Mouse (Mus musculus) heart, embryonic 15.5 days (tissue): ENCODE data around the gene A230072I06Rik. TPM values are rescaled to one million over a fixed set of nuclear protein-coding genes. Genes with fewer than 3 reads are reported as not detected.

Experiments used
- ATAC-seq: fragments of 200-750 bp; cut with Nextera tagmentation; replicated peaks from 2 replicates; pipeline ENCODE4 v1.8.0; 2017; ENCODE audit warnings: low read depth, moderate TSS enrichment; ENCODE audit not compliant: insufficient number of reproducible peaks, insufficient read depth, low FRiP score
- H3K27ac ChIP-seq: fragments of 300-500 bp; sonication (generic); 2 replicates; pipeline ENCODE4 v1.5.1; 2015; ENCODE audit warnings: mild to moderate bottlenecking, inconsistent platforms
- H3K27me3 ChIP-seq: fragments of 300-500 bp; sonication (generic); 2 replicates; pipeline ENCODE4 v1.6.1; 2015; ENCODE audit warnings: inconsistent platforms
- H3K36me3 ChIP-seq: fragments of 300-500 bp; sonication (generic); 2 replicates; pipeline ENCODE4 v1.6.1; 2015; ENCODE audit warnings: mild to moderate bottlenecking, inconsistent platforms
- H3K4me1 ChIP-seq: fragments of 300-500 bp; sonication (generic); replicated peaks from 2 replicates; pipeline ENCODE4 v1.6.1; 2015; ENCODE audit warnings: inconsistent platforms
- H3K4me2 ChIP-seq: fragments of 300-500 bp; sonication (generic); 2 replicates; pipeline ENCODE4 v1.6.1; 2015; ENCODE audit warnings: inconsistent platforms, mild to moderate bottlenecking, moderate library complexity
- H3K4me3 ChIP-seq: fragments of 300-500 bp; sonication (generic); 2 replicates; pipeline ENCODE4 v1.5.1; 2015; ENCODE audit warnings: mild to moderate bottlenecking, inconsistent platforms
- H3K9ac ChIP-seq: fragments of 300-500 bp; sonication (generic); 2 replicates; pipeline ENCODE4 v1.6.1; 2015; ENCODE audit warnings: mild to moderate bottlenecking, inconsistent platforms
- H3K9me3 ChIP-seq: fragments of 300-500 bp; sonication (generic); replicated peaks from 2 replicates; pipeline ENCODE4 v1.6.1; 2016; ENCODE audit warnings: inconsistent platforms
- WGBS: fragments of 180-500 bp; shearing (Covaris S2); methylation state at CpG from one replicate; pipeline ENCODE4 v1.1.7; 2015; ENCODE audit warnings: mixed read lengths; 5-methylcytosine and 5-hydroxymethylcytosine counted together
- polyA plus RNA-seq: library from polyadenylated mRNA; unstranded; fragments of >200 nt; fragmentation: Nextera tagmentation; extraction: Ambion mirVana; gene quantifications from 2 replicates; pipeline ENCODE4 v1.2.1, GENCODE M21; 2015

The A230072I06Rik gene
- polyA plus RNA-seq, 1 experiment from 2014 or later = not detected

DNA sequence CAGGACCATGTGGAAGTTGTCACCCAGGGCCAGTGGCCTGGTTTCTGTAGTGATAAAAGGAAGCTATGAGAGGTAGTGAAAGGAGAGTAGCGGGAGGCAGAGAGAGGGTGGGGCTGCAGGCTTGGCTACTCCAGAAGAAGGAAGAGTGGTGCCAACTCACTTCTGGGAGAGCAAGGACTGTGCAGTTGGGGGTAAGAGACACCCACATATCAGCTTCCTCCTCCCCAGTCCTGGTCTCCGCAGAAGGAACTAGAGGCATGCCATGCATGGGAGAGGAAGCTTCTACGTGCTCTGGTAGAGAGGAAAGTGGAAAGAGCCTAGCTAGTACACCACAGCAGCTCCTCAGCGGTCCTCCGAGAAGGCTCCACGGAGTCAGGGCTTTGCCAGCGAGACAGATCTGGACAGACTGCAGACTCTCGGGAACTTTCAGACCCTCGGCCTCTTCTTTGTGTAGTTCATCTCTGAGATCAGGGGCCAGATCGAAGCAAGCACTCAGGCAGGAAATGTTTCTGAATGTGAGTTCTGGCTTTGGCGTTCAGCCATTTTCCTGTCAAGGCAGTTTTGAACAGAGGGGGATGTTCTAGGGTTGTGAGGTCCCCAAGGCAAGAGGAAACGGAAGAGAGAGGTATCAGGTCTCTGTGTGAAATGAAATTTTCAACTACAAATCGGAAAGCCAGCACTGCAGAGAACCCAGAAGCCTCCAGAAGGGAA is 1.0 kb downstream of the A230072I06Rik start:
- 45% methylated on average over 13 of the region's 13 CpGs for WGBS
- Histone ChIP-seq H3K27me3 (peaks cover 3% of the 10 kb centered on the region; the same call in 1 of the 2 replicates), H3K4me1 (peaks cover 15% of the 10 kb centered on the region), H3K27ac (0 out of 2 replicates have a peak overlapping the region, but pooled peaks have one; percentile 17), H3K4me3 (no peak overlapping the region), H3K4me2 (peak overlapping the region; percentile 8; the same call in 1 of the 2 replicates), H3K36me3 (no peaks in the 10 kb centered on the region), H3K9ac (no peak overlapping the region), H3K9me3 (no peaks in the 10 kb centered on the region)
- ATAC-seq = no peak

- Histone ChIP-seq H3K4me2 (no peak overlapping the region), H3K9ac (no peak overlapping the region), H3K36me3 (no peaks in the 10 kb centered on the region), H3K4me3 (no peak overlapping the region), H3K9me3 (no peaks in the 10 kb centered on the region), H3K4me1 (peaks cover 15% of the 10 kb centered on the region), H3K27ac (no peak overlapping the region), H3K27me3 (peaks cover 3% of the 10 kb centered on the region; the same call in 1 of the 2 replicates)
- ATAC-seq = no peak
- WGBS = 74% methylated on average over 22 of the region's 22 CpGs
These were observed 3.5 kb downstream of the A230072I06Rik start for GRCm38 (mm10) chr8:12282128-12282527.

GRCm38 (mm10) chr8:12290551-12290950 is 11.9 kb downstream of the A230072I06Rik start:
- Histone ChIP-seq H3K27me3 (peaks cover 3% of the 10 kb centered on the region; the same call in 1 of the 2 replicates), H3K9ac (no peak overlapping the region), H3K9me3 (no peaks in the 10 kb centered on the region), H3K4me1 (no peaks in the 10 kb centered on the region), H3K27ac (no peak overlapping the region), H3K36me3 (no peaks in the 10 kb centered on the region), H3K4me3 (no peak overlapping the region), H3K4me2 (no peak overlapping the region)
- ATAC-seq = no peak

DNA sequence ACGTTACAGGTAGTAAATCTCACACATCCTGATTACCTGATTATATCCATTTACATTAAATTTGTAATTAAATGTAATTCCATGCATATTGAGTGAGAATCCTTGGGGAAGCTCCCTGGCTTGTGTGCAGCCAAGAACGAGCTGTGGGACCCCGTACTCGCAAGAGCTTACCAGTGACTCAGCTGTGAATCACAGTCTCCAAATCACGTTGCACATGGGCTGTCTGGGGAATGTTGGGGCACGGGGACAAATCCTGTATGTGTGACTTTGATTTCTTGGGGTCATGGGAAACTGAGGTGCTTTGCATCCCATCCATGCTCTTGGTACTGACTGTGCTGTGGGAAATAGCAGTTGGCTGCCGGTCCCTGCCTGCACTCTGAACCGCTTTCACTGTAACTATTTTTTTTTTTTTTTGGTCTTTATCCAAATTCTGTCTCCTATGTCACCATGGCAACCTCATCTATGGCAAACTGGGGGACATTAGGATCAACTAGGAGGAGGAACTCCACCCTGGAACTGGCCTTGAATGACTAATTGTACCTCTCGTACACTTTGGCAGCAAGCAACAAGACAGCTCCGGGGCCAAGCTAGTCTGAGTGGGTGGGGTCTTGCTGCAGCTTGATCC is 19.8 kb downstream of the A230072I06Rik start:
- Histone ChIP-seq H3K9me3 (no peaks in the 10 kb centered on the region), H3K4me2 (no peak overlapping the region), H3K27me3 (peaks cover 8% of the 10 kb centered on the region; the same call in 1 of the 2 replicates), H3K27ac (no peak overlapping the region), H3K36me3 (no peaks in the 10 kb centered on the region), H3K4me3 (no peak overlapping the region), H3K4me1 (no peaks in the 10 kb centered on the region), H3K9ac (no peak overlapping the region)
- 69% methylated on average over 10 of the region's 10 CpGs for WGBS
- ATAC-seq = no peak

GRCm38 (mm10) chr8:12301998-12302397 is 23.4 kb downstream of the A230072I06Rik start:
- H3K9ac ChIP-seq = no peak overlapping the region
- no peaks in the 10 kb centered on the region for H3K4me1 ChIP-seq
- no peaks in the 10 kb centered on the region for H3K36me3 ChIP-seq
- H3K27me3 ChIP-seq = peaks cover 9% of the 10 kb centered on the region
- H3K4me3 ChIP-seq = no peak overlapping the region
- ATAC-seq = no peak
- H3K9me3 ChIP-seq = no peaks in the 10 kb centered on the region
- 57% methylated on average over 14 of the region's 14 CpGs for WGBS
- H3K4me2 ChIP-seq = no peak overlapping the region
- H3K27ac ChIP-seq = no peak overlapping the region

GRCm38 (mm10) chr8:12312975-12313734 is 34.5 kb downstream of the A230072I06Rik start:
- H3K27ac ChIP-seq = no peak overlapping the region
- no peaks in the 10 kb centered on the region for H3K4me1 ChIP-seq
- no peaks in the 10 kb centered on the region for H3K36me3 ChIP-seq
- H3K9me3 ChIP-seq = no peaks in the 10 kb centered on the region
- H3K9ac ChIP-seq = no peak overlapping the region
- H3K4me3 ChIP-seq = no peak overlapping the region
- peaks cover 34% of the 10 kb centered on the region for H3K27me3 ChIP-seq
- no peak for ATAC-seq
- H3K4me2 ChIP-seq = no peak overlapping the region
- WGBS = 60% methylated on average over 16 of the region's 16 CpGs

- WGBS = 47% methylated on average over 11 of the region's 11 CpGs
- H3K4me2 ChIP-seq = no peak overlapping the region
- no peaks in the 10 kb centered on the region for H3K4me1 ChIP-seq
- no peak overlapping the region for H3K4me3 ChIP-seq
- ATAC-seq = no peak
- H3K36me3 ChIP-seq = no peaks in the 10 kb centered on the region
- H3K9me3 ChIP-seq = no peaks in the 10 kb centered on the region
- no peak overlapping the region for H3K9ac ChIP-seq
- H3K27ac ChIP-seq = no peak overlapping the region
- peaks cover 34% of the 10 kb centered on the region for H3K27me3 ChIP-seq
These were observed 35.6 kb downstream of the A230072I06Rik start for GRCm38 (mm10) chr8:12314258-12314657.

DNA sequence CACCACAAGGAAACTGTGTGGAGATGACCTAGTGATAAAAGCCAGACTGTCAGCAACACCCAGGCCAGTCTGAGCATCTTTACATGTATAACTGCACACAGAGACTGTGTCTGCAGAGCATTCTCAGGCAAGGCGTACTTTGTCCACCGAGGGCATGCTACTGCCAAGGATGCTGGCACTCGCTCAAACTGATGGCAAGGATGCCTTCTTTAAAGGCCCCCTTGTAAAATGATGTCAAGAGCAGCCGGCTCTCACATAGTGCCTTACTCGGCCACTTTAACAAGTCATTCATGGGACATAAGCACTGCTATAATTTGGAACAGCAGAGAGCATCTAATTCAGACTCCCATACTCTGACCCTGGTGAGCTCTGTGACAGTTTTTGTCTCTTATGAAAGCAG is 36.6 kb downstream of the A230072I06Rik start:
- WGBS = 46% methylated on average over 5 of the region's 5 CpGs
- H3K4me2 ChIP-seq = no peak overlapping the region
- H3K9me3 ChIP-seq = no peaks in the 10 kb centered on the region
- no peak for ATAC-seq
- H3K36me3 ChIP-seq = no peaks in the 10 kb centered on the region
- H3K9ac ChIP-seq = no peak overlapping the region
- H3K4me1 ChIP-seq = 0 out of 2 replicates have a peak, but pooled peaks cover 6% of the 10 kb centered on the region
- no peak overlapping the region for H3K4me3 ChIP-seq
- peaks cover 34% of the 10 kb centered on the region for H3K27me3 ChIP-seq
- no peak overlapping the region for H3K27ac ChIP-seq

DNA sequence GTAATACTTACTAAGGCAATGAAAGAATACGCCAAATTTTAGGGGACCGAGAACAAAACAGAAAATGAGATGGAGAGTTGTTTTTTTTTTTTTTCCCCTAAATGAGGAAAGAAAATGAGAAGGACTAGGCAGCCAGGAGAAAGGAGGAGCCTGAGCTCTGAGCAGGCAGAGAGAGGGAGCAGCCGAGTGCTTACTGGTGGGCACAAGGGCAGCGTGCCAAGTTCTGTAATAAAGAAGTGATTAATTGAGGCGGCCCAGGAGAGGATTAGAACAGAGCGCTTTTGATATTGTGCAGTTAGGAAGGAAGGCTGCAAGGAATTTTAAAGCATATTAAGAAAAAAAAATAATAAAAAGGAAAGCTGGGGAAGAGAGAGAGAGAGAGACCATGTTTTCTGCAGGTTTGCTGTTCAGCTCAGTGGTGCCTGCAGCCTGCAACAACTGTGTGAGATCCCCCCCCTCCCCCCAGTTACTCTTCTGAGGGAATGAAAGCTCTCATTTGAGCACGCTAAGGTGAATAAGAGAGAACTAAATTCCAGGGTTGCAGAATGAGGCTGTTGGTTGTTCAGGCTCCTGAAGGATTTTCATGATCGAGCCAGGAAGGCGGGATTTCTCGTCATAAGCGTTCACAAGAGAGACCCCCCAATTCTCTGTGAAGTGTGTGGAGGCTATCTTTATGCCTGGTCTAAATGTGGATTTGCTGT is 41.3 kb downstream of the A230072I06Rik start:
- no peak overlapping the region for H3K9ac ChIP-seq
- no peak overlapping the region for H3K27ac ChIP-seq
- no peak for ATAC-seq
- H3K9me3 ChIP-seq = no peaks in the 10 kb centered on the region
- no peaks in the 10 kb centered on the region for H3K36me3 ChIP-seq
- H3K27me3 ChIP-seq = peaks cover 35% of the 10 kb centered on the region
- peaks cover 21% of the 10 kb centered on the region for H3K4me1 ChIP-seq
- WGBS = 62% methylated on average over 11 of the region's 11 CpGs
- no peak overlapping the region for H3K4me3 ChIP-seq
- H3K4me2 ChIP-seq = no peak overlapping the region

- Histone ChIP-seq H3K4me1 (peaks cover 29% of the 10 kb centered on the region), H3K9ac (no peak overlapping the region), H3K36me3 (no peaks in the 10 kb centered on the region), H3K4me2 (no peak overlapping the region), H3K27me3 (peaks cover 34% of the 10 kb centered on the region), H3K4me3 (no peak overlapping the region), H3K27ac (no peak overlapping the region), H3K9me3 (no peaks in the 10 kb centered on the region)
- 32% methylated on average over 6 of the region's 6 CpGs for WGBS
- ATAC-seq = no peak
These were observed 43.5 kb downstream of the A230072I06Rik start for GRCm38 (mm10) chr8:12322071-12322470.

GRCm38 (mm10) chr8:12323238-12323637 is 44.6 kb downstream of the A230072I06Rik start:
- H3K4me1 ChIP-seq = peaks cover 29% of the 10 kb centered on the region
- WGBS = 95% methylated on average over 3 of the region's 3 CpGs
- no peak overlapping the region for H3K9ac ChIP-seq
- peaks cover 37% of the 10 kb centered on the region for H3K27me3 ChIP-seq
- no peak for ATAC-seq
- H3K4me2 ChIP-seq = no peak overlapping the region
- no peaks in the 10 kb centered on the region for H3K9me3 ChIP-seq
- no peak overlapping the region for H3K4me3 ChIP-seq
- no peak overlapping the region for H3K27ac ChIP-seq
- H3K36me3 ChIP-seq = no peaks in the 10 kb centered on the region
